Mouse (Mus musculus) thymus, adult 2 months (tissue): ENCODE measurements at regions not wholly inside any gene's neighbourhood (a gene's known extent, or its start where the extent isn't known, plus 50 kb on each side); places are given as distances from the start of the nearest gene placed in this dataset.

Experiments
- DNase-seq: peaks from one replicate; pipeline ENCODE4 v3.0.0; 2021
- H3K27ac ChIP-seq: fragments of 200-500 bp; 2 replicates; pipeline ENCODE4 v1.5.1; 2012; ENCODE audit warnings: low read length, control low read depth; ENCODE audit not compliant: control insufficient read depth, insufficient read depth
- H3K27me3 ChIP-seq: fragments of 200-500 bp; 2 replicates; pipeline ENCODE4 v1.6.1; 2012; ENCODE audit warnings: mild to moderate bottlenecking, low read length, moderate library complexity, mixed read lengths; ENCODE audit not compliant: control insufficient read depth, insufficient read depth
- H3K36me3 ChIP-seq: fragments of 200-500 bp; 2 replicates; pipeline ENCODE4 v1.6.1; 2012; ENCODE audit warnings: mild to moderate bottlenecking, low read length, moderate library complexity; ENCODE audit not compliant: control insufficient read depth, insufficient read depth
- H3K4me1 ChIP-seq: fragments of 200-500 bp; replicated peaks from 2 replicates; pipeline ENCODE4 v1.6.1; 2012; ENCODE audit warnings: low read length; ENCODE audit not compliant: control insufficient read depth, insufficient read depth
- H3K4me3 ChIP-seq: fragments of 200-500 bp; 2 replicates; pipeline ENCODE4 v1.5.1; 2012; ENCODE audit warnings: mild to moderate bottlenecking, low read length, control low read depth, moderate library complexity; ENCODE audit not compliant: control insufficient read depth, insufficient read depth
- CTCF ChIP-seq: fragments of 200-500 bp; IDR thresholded peaks from 2 replicates; pipeline ENCODE4 v1.5.1; 2012; ENCODE audit warnings: mild to moderate bottlenecking, control low read depth, low read length, moderate library complexity, borderline replicate concordance; ENCODE audit not compliant: control insufficient read depth, poor library complexity, insufficient read depth; ENCODE audit errors: extremely low read depth
- POLR2A ChIP-seq: fragments of 200-500 bp; IDR thresholded peaks from 2 replicates; pipeline ENCODE4 v1.6.1; 2012; ENCODE audit warnings: mild to moderate bottlenecking, low read length, control low read depth, moderate library complexity; ENCODE audit not compliant: control insufficient read depth, poor library complexity, insufficient read depth; ENCODE audit errors: extremely low read depth
- WGBS: fragments of 180-500 bp; shearing (Covaris S2); methylation state at CpG from one replicate; pipeline ENCODE4 v1.1.7; 2018; 5-methylcytosine and 5-hydroxymethylcytosine counted together

DNA sequence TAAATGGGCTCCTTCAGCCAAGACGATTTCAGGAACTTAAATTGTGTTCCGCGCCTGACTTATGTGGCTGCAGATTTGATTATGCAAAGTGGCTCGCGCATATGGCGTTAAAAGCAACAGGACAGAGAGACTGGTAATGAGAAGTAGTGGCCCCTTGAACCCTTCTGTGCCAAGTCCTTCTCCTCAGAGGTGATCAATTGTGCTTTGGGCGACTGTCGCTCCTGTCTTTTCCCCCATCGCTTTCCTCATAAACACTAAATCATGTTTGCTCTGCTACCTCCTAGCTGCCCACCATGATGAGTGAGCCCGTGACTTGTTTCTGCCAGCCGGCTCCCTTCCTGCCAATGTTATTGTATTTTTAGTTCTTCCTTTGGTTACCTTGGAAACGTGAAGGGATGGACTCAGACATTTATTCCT, 360.2 kb downstream of the Matn1 start:
- 86% methylated on average over 12 of the region's 12 CpGs for WGBS
- Histone ChIP-seq H3K36me3 (no peaks in the 10 kb centered on the region), H3K4me3 (no peak overlapping the region), H3K4me1 (no peaks in the 10 kb centered on the region), H3K27ac (no peak overlapping the region), H3K27me3 (no peaks in the 10 kb centered on the region)
- DNase-seq = no peak
- TF ChIP-seq POLR2A (no peak), CTCF (no peak)

DNA sequence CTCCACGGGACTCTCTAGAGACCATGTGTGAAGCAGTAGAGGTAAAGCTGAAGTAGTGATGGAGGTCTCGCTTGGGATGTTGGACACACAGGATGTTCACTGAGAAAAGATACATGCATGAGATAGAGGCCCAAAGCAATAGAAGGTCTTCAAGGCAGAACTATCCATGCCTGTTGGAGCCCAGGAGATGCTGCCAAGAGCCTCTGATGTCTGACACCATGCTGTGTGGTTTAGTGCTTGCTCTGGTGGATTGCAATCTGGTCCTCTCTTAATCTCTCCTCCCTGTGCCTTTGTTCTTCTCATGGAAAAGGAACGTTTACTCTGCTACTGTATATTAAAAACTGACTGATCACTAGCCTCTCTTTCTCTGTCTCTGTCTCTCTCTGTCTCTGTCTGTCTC, 370.0 kb downstream of the Matn1 start:
- no peak for TF ChIP-seq POLR2A
- no peak for TF ChIP-seq CTCF
- 82% methylated on average over 3 of the region's 3 CpGs for WGBS
- no peak for DNase-seq
- Histone ChIP-seq H3K27me3 (no peaks in the 10 kb centered on the region), H3K27ac (no peak overlapping the region), H3K36me3 (no peaks in the 10 kb centered on the region), H3K4me3 (no peak overlapping the region), H3K4me1 (no peaks in the 10 kb centered on the region)

DNA sequence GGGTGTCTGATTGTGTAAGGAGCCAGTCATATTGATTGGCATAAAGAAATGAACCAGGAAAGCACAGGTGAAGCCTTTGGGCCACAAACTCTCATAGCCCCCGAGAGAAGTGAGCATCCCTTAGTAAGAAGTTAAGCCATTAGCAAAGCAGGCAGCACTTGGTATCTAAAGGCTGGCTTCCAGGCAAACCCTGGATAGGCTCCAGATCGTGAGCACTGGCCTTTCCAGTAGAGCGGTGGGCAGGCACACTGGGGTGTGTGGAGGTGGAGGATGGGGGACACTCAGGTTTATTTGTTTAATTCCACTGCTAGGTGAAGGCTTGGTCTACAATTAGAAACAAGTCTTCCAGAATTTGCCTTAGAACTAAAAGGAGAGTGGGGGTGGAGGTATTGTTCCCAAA, 371.9 kb downstream of the Matn1 start:
- H3K36me3 ChIP-seq = no peaks in the 10 kb centered on the region
- no peak for TF ChIP-seq POLR2A
- 82% methylated on average over 3 of the region's 3 CpGs for WGBS
- no peak for DNase-seq
- no peak overlapping the region for H3K27ac ChIP-seq
- no peaks in the 10 kb centered on the region for H3K27me3 ChIP-seq
- H3K4me3 ChIP-seq = no peak overlapping the region
- no peaks in the 10 kb centered on the region for H3K4me1 ChIP-seq

DNA sequence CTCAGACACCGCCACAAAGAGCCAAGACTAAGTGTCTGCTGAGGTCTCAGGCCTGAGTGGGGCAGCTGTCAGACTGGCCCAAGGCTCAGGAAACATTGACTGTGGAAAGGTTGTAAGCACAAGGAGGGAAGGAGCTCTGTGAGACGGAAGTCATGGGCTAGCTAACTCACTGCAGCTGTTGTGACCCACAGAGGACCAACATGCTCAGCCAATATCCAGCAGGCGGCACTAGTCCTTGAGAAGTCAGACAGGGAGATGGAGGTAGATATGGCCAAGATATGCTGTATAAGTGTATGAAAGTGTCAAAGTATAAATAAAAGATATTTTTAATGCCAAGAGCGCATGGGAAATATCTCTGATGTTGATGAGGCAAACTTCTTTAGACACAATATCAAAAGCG, 378.1 kb downstream of the Matn1 start:
- no peaks in the 10 kb centered on the region for H3K27me3 ChIP-seq
- no peak for DNase-seq
- WGBS = 88% methylated on average over 5 of the region's 5 CpGs
- H3K27ac ChIP-seq = no peak overlapping the region
- no peak for TF ChIP-seq POLR2A
- TF ChIP-seq CTCF = no peak
- H3K36me3 ChIP-seq = no peaks in the 10 kb centered on the region
- H3K4me3 ChIP-seq = no peak overlapping the region
- H3K4me1 ChIP-seq = no peaks in the 10 kb centered on the region

DNA sequence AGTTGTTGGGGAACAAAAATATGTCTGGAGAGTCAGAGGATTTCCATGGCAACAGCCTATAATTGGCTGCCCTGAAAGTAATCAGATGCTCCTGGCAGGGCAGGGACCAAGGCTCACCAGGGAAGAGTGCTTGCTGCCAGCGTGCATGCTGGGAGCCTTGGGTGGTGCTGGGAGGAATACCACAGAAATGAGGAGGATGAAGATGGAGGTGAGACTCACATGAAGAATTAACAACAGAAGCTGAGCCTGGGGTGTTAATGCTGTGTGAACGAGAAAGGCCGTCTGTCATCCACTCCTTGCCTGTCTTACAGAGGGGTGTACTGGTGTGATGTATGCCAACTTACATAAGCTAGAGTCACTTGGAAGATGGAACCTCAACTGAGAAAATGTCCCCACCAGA, 380.3 kb downstream of the Matn1 start:
- Histone ChIP-seq H3K27me3 (no peaks in the 10 kb centered on the region), H3K4me3 (no peak overlapping the region), H3K27ac (no peak overlapping the region), H3K36me3 (no peaks in the 10 kb centered on the region), H3K4me1 (no peaks in the 10 kb centered on the region)
- DNase-seq = no peak
- TF ChIP-seq CTCF = no peak
- TF ChIP-seq POLR2A = no peak
- WGBS = 80% methylated on average over 3 of the region's 3 CpGs

DNA sequence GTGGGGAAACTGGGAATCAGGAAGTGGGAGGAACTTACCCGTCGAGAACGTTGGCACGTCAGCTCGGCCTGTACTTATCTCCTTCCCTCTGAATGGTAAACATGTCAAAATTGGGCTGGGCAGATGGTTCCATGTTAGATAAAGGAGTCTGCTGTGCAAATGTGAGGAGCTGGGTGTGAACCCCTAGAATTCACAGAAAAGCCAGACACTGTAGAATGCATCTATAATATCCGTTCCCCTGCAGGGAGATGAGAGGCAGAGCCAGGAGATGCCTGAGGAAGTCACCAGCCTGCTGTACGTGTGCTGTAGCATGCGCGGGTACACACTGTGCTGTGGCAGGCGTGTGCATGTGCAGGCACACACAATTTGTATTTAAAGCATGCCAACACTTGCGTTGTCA, 381.0 kb downstream of the Matn1 start:
- no peak overlapping the region for H3K27ac ChIP-seq
- no peaks in the 10 kb centered on the region for H3K36me3 ChIP-seq
- DNase-seq = no peak
- TF ChIP-seq CTCF (no peak), POLR2A (no peak)
- no peaks in the 10 kb centered on the region for H3K27me3 ChIP-seq
- WGBS = 88% methylated on average over 11 of the region's 11 CpGs
- H3K4me1 ChIP-seq = no peaks in the 10 kb centered on the region
- H3K4me3 ChIP-seq = no peak overlapping the region

DNA sequence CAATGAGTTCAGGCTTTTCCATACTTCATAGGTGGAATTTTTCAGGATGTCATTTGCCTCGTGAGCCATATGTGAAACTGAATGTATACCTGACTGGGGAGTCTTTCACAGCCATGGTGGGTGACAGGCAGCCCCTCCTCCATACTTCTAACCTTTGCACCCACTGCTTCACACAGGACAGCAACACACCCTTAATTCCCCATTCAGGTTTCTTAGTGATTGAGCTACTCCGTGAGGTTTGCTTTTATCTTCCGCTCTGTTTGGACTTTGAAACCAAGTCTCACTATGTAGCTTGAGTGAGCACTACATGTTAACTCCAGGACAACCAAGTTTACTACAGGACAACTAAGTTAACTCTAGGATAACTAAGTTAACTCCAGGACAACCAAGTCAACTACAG, 381.4 kb downstream of the Matn1 start:
- Histone ChIP-seq H3K27ac (no peak overlapping the region), H3K36me3 (no peaks in the 10 kb centered on the region), H3K27me3 (no peaks in the 10 kb centered on the region), H3K4me3 (no peak overlapping the region), H3K4me1 (no peaks in the 10 kb centered on the region)
- TF ChIP-seq CTCF (no peak), POLR2A (no peak)
- no peak for DNase-seq
- WGBS = 96% methylated on average over 3 of the region's 3 CpGs

DNA sequence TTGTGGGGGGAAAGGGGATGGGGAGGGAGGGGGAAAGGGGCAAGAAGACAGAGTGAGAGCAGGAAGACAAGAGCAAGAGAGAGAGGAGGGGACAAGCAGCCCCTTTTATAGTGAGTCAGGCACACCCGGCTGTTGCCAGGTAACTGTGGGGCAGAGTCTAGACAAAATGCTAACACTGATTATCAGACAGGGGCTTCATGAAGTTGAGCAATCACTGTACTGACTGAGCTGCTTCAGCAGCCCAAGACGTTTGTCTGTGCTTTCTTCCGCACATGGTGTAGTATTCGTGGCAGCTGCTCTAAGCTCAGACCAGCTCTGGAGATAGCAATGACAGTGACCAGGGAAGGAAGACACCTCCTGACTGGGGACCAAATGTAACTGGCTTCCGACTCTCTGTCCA, 385.2 kb downstream of the Matn1 start:
- no peak overlapping the region for H3K4me3 ChIP-seq
- H3K27ac ChIP-seq = no peak overlapping the region
- H3K4me1 ChIP-seq = no peaks in the 10 kb centered on the region
- TF ChIP-seq POLR2A (no peak), CTCF (no peak)
- no peaks in the 10 kb centered on the region for H3K36me3 ChIP-seq
- H3K27me3 ChIP-seq = no peaks in the 10 kb centered on the region
- 71% methylated on average over 5 of the region's 5 CpGs for WGBS
- no peak for DNase-seq
